Mouse (Mus musculus) midbrain, embryonic 12.5 days (tissue): ENCODE measurements at regions not wholly inside any gene's neighbourhood (a gene's known extent, or its start where the extent isn't known, plus 50 kb on each side); places are given as distances from the start of the nearest gene placed in this dataset.
A peak's percentile ranks its signal among the peaks of the same experiment; 100 is the strongest.

ENCODE experiments used
- ATAC-seq: fragments of 200-750 bp; cut with Nextera tagmentation; 2 replicates; pipeline ENCODE4 v1.8.0; 2017; ENCODE audit warnings: low read depth, moderate TSS enrichment, moderate library complexity; ENCODE audit not compliant: low FRiP score
- H3K27ac ChIP-seq: fragments of 300-500 bp; sonication (generic); replicated peaks from 2 replicates; pipeline ENCODE4 v1.5.1; 2016; ENCODE audit warnings: mild to moderate bottlenecking
- H3K27me3 ChIP-seq: fragments of 300-500 bp; sonication (generic); 2 replicates; pipeline ENCODE4 v1.6.1; 2016; ENCODE audit warnings: mild to moderate bottlenecking
- H3K36me3 ChIP-seq: fragments of 300-500 bp; sonication (generic); 2 replicates; pipeline ENCODE4 v1.6.1; 2016
- H3K4me1 ChIP-seq: fragments of 300-500 bp; sonication (generic); 2 replicates; pipeline ENCODE4 v1.6.1; 2016
- H3K4me2 ChIP-seq: fragments of 300-500 bp; sonication (generic); replicated peaks from 2 replicates; pipeline ENCODE4 v1.6.1; 2016; ENCODE audit warnings: mild to moderate bottlenecking, moderate library complexity
- H3K4me3 ChIP-seq: fragments of 300-500 bp; sonication (generic); 2 replicates; pipeline ENCODE4 v1.5.1; 2016; ENCODE audit warnings: mild to moderate bottlenecking
- H3K9ac ChIP-seq: fragments of 300-500 bp; sonication (generic); replicated peaks from 2 replicates; pipeline ENCODE4 v1.6.1; 2016; ENCODE audit warnings: mild to moderate bottlenecking, moderate library complexity
- H3K9me3 ChIP-seq: fragments of 300-500 bp; sonication (generic); 2 replicates; pipeline ENCODE4 v1.6.1; 2016; ENCODE audit warnings: mild to moderate bottlenecking
- WGBS: fragments of 180-500 bp; shearing (Covaris S2); methylation state at CpG from one replicate; pipeline ENCODE4 v1.1.7; 2016; 5-methylcytosine and 5-hydroxymethylcytosine counted together

DNA sequence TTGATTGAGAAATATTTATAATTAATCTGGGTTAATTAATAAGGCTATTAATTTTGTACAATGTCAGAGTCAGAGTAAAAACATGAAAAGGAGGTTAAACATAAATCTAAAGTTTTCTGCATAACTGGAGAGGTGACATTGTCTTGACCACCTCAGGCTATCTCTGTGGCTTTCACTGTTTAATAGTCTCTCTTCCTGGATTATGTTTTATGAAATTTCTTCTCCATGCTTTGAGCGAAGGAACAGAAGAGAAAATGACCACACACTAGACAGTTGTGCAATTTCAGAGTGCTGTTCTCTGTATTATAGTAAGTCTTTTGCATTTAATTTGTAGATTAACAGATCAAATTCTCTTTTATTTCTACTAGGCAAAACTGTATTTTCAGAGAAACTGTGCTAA, 239.3 kb upstream of the C030005K15Rik start:
- WGBS = 88% methylated on average over 1 of the region's 1 CpGs

DNA sequence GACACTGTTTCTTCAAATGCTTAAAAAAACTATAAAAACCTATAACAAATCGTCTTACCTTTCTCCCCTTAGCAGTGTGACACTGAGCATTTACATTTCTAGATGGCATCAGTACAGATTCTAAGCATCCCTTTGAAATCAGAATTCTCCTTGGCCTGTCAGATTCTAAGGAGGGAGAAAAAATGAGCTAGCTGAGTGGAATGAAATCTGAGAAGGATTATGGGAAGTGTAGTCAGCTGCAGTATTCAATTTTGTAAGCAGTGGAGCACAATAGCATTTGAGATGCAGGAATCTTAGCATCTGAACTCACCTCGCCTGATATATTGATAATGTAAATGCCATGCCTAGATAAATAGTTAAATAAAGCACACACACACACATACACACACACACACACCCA, 240.4 kb upstream of the C030005K15Rik start:
- Histone ChIP-seq H3K27ac (no peak overlapping the region), H3K27me3 (no peaks in the 10 kb centered on the region), H3K4me1 (no peaks in the 10 kb centered on the region), H3K4me3 (no peak overlapping the region), H3K36me3 (no peaks in the 10 kb centered on the region), H3K4me2 (no peak overlapping the region), H3K9me3 (no peaks in the 10 kb centered on the region), H3K9ac (no peak overlapping the region)
- no peak for ATAC-seq
- WGBS = 59% methylated on average over 2 of the region's 2 CpGs

More for the DNA sequence above, 239.3 kb upstream of the C030005K15Rik start:
- Histone ChIP-seq H3K27ac (no peak overlapping the region), H3K27me3 (no peaks in the 10 kb centered on the region), H3K4me1 (no peaks in the 10 kb centered on the region), H3K4me2 (no peak overlapping the region), H3K36me3 (no peaks in the 10 kb centered on the region), H3K4me3 (no peak overlapping the region), H3K9me3 (no peaks in the 10 kb centered on the region), H3K9ac (no peak overlapping the region)
- ATAC-seq = no peak

DNA sequence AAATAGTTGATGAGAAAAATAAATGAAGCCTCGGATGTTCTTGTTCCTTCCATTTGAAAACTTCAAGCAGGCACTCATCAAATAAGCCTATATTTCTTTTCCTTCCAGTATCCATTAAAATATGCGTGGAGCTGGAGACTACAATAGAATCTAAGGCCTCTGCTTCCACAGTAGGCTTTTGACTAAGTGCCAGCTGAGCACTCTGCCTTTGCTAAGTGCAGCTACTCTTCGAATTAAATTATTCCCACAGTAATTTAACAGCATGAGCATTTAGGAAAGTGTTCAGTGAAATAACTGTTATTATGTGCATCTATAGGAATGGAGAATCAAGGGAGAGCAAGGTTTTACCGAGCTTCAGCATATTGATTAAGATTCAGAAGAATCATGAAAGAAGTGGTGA, 280.5 kb upstream of the C030005K15Rik start:
- 38% methylated on average over 4 of the region's 4 CpGs for WGBS
- ATAC-seq = peak; percentile 86
- Histone ChIP-seq H3K9ac (no peak overlapping the region), H3K27me3 (no peaks in the 10 kb centered on the region), H3K4me2 (no peak overlapping the region), H3K9me3 (no peaks in the 10 kb centered on the region), H3K4me3 (no peak overlapping the region), H3K36me3 (no peaks in the 10 kb centered on the region), H3K27ac (no peak overlapping the region), H3K4me1 (0 out of 2 replicates have a peak, but pooled peaks cover 4% of the 10 kb centered on the region)

DNA sequence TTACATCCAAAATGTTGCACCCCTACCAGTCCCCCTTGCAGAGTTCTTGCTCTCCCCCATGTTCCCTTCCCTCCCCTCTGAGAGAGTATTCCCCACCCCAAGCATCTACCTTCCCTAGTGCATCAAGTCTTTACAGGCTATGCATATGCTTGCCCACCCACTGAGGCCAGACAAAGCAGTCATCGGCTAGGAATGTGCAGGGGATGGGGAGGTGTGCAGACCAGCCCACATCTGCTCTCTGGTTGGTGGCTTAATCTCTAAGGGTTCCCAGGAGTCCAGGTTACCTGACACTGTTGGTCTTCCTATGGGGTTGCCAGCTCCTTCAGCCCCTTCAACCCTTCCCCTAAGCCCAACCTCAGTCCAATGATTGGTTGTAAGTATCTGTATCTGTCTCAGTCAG, 281.8 kb upstream of the C030005K15Rik start:
- H3K9ac ChIP-seq = no peak overlapping the region
- no peak overlapping the region for H3K4me2 ChIP-seq
- no peaks in the 10 kb centered on the region for H3K9me3 ChIP-seq
- 0 out of 2 replicates have a peak, but pooled peaks have one; percentile 41 for ATAC-seq
- no peak overlapping the region for H3K4me3 ChIP-seq
- H3K36me3 ChIP-seq = no peaks in the 10 kb centered on the region
- H3K4me1 ChIP-seq = 0 out of 2 replicates have a peak, but pooled peaks cover 4% of the 10 kb centered on the region
- 7% methylated on average over 1 of the region's 1 CpGs for WGBS
- no peaks in the 10 kb centered on the region for H3K27me3 ChIP-seq
- H3K27ac ChIP-seq = no peak overlapping the region

DNA sequence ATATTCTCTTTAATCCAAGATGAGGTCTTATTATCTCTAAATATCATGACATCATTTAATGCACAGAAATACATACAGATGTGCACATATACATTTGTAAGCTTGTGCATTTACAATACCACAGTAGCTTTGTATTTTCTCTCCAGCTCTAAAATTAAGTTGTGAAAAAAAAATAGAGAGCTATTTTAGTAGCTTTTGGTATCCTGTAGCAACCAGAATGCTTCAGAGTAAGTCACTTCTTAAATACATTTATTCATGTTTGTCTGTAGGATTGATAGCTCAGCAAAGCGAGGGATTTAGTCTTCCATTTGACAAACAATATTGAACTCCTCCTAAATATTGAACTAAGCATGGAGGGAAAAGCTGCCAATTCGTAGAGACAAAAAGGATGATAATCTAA, 286.4 kb upstream of the C030005K15Rik start:
- Histone ChIP-seq H3K4me2 (no peak overlapping the region), H3K9ac (no peak overlapping the region), H3K27me3 (no peaks in the 10 kb centered on the region), H3K27ac (no peak overlapping the region), H3K36me3 (no peaks in the 10 kb centered on the region), H3K9me3 (no peaks in the 10 kb centered on the region), H3K4me1 (no peaks in the 10 kb centered on the region), H3K4me3 (no peak overlapping the region)
- no peak for ATAC-seq
- 75% methylated on average over 2 of the region's 2 CpGs for WGBS

DNA sequence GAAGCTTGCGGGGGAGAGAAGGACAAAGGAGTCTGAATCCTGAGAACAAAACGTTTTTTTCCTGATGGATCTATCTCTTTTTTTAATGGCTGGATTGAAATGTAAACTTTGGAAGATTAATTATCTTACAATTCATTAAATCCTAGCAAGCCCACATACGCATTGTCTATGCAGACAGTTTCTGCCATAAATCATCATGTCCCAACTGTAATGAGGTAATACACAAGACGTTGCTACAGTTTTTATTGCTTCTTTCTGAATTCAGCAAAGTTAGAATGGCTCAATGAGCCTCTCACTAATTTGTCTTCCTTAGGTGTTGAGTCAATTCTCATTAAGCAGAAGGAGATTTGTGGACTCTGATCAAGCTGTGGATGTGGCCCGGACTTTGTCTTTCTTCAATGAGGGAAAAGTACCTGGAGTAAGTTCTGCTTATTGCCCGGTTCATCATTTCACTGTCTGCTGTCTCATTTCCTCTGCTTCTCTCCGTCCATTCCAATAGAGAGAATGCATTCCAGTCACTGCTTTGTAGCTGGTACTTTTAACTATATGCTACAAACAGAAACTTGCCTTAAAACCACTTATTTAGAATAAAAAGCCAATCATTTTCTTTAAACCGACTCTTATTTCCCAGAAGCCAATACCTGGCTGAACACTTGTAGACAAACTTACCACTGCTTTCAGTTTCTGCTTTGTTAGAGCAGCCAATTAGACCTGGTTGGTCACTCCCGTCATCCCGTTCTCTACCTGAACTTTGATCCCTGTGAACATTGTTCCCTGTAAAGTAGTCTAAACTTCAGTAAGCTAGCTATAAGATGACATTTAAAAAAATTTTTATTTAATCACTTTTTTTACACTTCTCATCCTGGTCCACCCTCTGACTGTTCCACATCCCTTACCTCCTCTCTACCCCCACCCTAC, 288.7 kb upstream of the C030005K15Rik start:
- Histone ChIP-seq H3K4me3 (no peak overlapping the region), H3K4me2 (no peak overlapping the region), H3K27me3 (no peaks in the 10 kb centered on the region), H3K4me1 (no peaks in the 10 kb centered on the region), H3K27ac (no peak overlapping the region), H3K9me3 (no peaks in the 10 kb centered on the region), H3K9ac (no peak overlapping the region), H3K36me3 (no peaks in the 10 kb centered on the region)
- ATAC-seq = no peak
- WGBS = 87% methylated on average over 10 of the region's 10 CpGs

DNA sequence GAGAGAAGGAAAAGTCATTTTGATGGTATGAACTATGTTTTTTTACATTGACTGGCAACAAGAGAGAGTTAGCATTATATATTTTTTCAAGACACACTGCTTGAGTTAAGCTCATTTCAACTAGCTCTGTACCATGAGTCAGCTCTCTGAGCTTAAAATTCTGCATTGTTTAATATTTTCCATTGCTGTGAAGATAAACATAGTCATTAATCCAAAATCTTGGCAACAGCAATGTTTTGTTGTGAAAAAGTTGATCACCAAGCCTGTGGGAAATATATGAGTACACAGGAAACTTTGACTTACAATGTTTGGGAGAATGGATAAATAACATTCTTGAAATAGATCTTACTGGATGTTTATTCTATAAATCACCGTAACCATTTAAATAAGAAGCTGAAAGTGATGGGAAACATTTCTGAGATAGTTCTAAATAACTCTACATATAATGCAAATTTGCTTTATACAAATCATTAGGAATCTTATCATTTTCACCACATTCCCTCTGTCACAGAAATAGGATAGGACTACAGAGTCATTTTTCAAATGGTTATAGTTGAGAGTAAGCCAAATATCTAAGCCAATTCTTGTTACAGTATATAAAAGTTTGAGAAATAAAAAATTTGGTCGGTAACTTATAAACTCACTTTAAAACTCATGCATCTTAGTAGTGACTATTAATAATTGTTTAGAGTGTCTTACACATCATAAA, 290.2 kb upstream of the C030005K15Rik start:
- Histone ChIP-seq H3K4me2 (no peak overlapping the region), H3K4me3 (no peak overlapping the region), H3K4me1 (no peaks in the 10 kb centered on the region), H3K36me3 (no peaks in the 10 kb centered on the region), H3K9ac (no peak overlapping the region), H3K27me3 (no peaks in the 10 kb centered on the region), H3K27ac (no peak overlapping the region), H3K9me3 (no peaks in the 10 kb centered on the region)
- 90% methylated on average over 2 of the region's 2 CpGs for WGBS
- no peak for ATAC-seq

DNA sequence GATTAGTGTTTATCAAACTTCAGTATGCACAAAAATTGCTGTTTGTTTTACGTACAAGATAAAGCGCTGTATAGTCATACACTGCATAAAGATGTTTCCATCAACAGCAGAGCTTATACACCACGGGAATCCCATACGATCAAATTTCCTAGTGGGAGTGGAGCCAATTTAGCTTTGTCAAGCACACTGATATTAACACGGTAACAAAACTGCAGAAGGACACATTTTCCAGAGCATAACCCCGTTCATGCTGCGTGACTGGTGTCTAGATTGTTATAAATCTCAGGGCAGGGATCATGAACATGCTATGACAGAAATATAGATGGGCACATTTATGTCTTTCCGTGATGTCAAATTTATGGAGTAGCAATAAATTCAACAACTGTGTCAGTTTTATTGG, 302.6 kb upstream of the C030005K15Rik start:
- whole genome bisulfite sequencing = 82% methylated on average over 8 of the region's 8 CpGs
- H3K36me3 ChIP-seq = no peaks in the 10 kb centered on the region

DNA sequence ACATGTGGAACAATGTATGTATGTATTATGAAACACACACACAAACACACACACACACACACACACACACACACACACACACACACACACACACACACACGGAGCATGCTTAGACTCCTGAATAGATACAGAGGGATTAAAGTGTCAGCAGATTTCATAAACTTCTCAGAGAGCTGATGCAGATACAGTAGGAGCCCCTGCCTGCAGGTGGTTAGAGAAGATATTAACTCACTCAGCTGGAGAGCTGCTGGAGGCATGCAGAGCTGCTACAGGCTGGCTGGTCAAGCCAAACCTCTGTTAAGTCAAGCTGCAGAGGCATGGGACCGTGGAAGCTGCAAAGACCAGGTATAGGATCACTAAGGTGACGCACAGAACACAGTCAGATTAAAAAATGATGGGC, 303.1 kb upstream of the C030005K15Rik start:
- 68% methylated on average over 3 of the region's 3 CpGs for WGBS
- no peak overlapping the region for H3K9ac ChIP-seq
- H3K27me3 ChIP-seq = no peaks in the 10 kb centered on the region
- no peak for ATAC-seq
- no peaks in the 10 kb centered on the region for H3K9me3 ChIP-seq
- no peak overlapping the region for H3K4me3 ChIP-seq
- H3K27ac ChIP-seq = no peak overlapping the region
- H3K4me2 ChIP-seq = no peak overlapping the region
- no peaks in the 10 kb centered on the region for H3K36me3 ChIP-seq
- no peaks in the 10 kb centered on the region for H3K4me1 ChIP-seq

More for the DNA sequence above, 302.6 kb upstream of the C030005K15Rik start:
- Histone ChIP-seq H3K9me3 (no peaks in the 10 kb centered on the region), H3K4me2 (no peak overlapping the region), H3K4me3 (no peak overlapping the region), H3K27ac (no peak overlapping the region), H3K27me3 (no peaks in the 10 kb centered on the region), H3K4me1 (no peaks in the 10 kb centered on the region), H3K9ac (no peak overlapping the region)
- ATAC-seq = no peak

DNA sequence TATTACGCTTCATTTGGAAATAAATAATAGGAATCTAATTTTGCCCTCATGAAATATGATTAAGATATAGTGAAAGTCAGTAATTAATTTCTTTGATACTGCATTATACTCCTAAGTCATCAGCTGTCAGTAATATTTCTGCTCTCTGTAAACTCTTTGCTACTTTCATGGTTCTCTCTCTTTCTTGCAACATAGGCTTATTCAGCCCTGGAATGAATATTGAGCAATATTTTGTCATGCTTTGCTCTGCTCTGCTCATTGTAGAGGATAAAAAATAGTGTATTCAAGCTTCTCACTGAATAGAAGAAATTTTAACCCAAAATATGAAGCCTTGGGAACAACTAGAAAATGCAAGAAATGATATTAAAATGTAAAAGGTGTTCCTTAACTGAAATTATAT, 306.1 kb upstream of the C030005K15Rik start:
- Histone ChIP-seq H3K4me2 (no peak overlapping the region), H3K27me3 (no peaks in the 10 kb centered on the region), H3K36me3 (no peaks in the 10 kb centered on the region), H3K9ac (no peak overlapping the region), H3K27ac (no peak overlapping the region), H3K4me1 (no peaks in the 10 kb centered on the region), H3K9me3 (no peaks in the 10 kb centered on the region), H3K4me3 (no peak overlapping the region)
- no peak for ATAC-seq
- 98% methylated on average over 1 of the region's 1 CpGs for WGBS

DNA sequence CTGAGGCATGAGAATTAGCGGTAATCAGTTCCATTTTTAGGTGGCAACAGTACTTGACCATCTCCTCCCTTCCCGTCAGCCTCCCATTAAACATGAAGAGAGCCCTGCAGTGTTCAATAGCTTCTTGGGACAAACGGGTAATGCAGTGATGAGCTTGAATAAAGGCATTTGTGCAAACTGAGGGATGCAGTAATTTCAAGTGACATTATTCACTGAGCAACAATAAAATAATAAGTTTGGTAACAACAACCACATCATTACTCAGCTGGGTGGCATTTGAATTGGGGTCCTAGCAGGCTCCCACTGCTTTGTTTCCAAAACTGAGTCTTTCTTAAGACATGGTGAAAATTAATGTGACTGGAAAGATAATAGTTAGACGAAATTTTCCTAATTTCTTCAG, 315.2 kb upstream of the C030005K15Rik start:
- Histone ChIP-seq H3K9ac (no peak overlapping the region), H3K36me3 (no peaks in the 10 kb centered on the region), H3K27me3 (no peaks in the 10 kb centered on the region), H3K27ac (no peak overlapping the region), H3K4me2 (no peak overlapping the region), H3K4me1 (no peaks in the 10 kb centered on the region), H3K9me3 (no peaks in the 10 kb centered on the region), H3K4me3 (no peak overlapping the region)
- no peak for ATAC-seq
- WGBS = 52% methylated on average over 4 of the region's 4 CpGs

DNA sequence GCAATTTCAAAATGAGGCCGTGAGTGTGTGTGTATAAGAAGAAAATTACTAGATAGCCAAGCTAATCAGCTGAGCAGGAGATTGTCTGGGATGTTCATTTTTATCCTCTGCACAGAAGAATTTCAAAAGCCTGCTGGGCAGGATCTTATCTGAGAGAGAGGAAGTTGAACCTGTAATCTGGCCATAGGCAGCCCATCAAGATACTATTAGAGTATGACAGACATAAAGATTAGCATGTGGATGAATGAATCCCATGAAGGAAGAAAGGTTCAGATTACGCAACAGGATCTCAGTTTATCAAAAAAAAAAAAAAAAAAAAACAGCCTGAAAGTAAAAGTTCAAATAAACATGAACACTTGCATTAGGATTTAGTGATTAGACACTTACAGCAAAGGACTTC, 317.3 kb upstream of the C030005K15Rik start:
- H3K4me2 ChIP-seq = no peak overlapping the region
- no peaks in the 10 kb centered on the region for H3K9me3 ChIP-seq
- no peak overlapping the region for H3K27ac ChIP-seq
- H3K36me3 ChIP-seq = no peaks in the 10 kb centered on the region
- no peaks in the 10 kb centered on the region for H3K4me1 ChIP-seq
- no peak overlapping the region for H3K9ac ChIP-seq
- H3K27me3 ChIP-seq = no peaks in the 10 kb centered on the region
- H3K4me3 ChIP-seq = no peak overlapping the region
- 86% methylated on average over 2 of the region's 2 CpGs for WGBS
- no peak for ATAC-seq
